Mouse (Mus musculus) midbrain, embryonic 13.5 days (tissue): ENCODE results near the gene Aox2. TPM values are rescaled to one million over a fixed set of nuclear protein-coding genes. Genes with fewer than 3 reads are reported as not detected.

Source experiments
- ATAC-seq: fragments of 200-750 bp; cut with Nextera tagmentation; 2 replicates; pipeline ENCODE4 v1.8.0; 2017; ENCODE audit warnings: mild to moderate bottlenecking, moderate TSS enrichment, moderate library complexity
- H3K27ac ChIP-seq: fragments of 300-500 bp; sonication (generic); 2 replicates; pipeline ENCODE4 v1.5.1; 2015; ENCODE audit warnings: inconsistent platforms, mild to moderate bottlenecking, moderate library complexity
- H3K27me3 ChIP-seq: fragments of 300-500 bp; sonication (generic); 2 replicates; pipeline ENCODE4 v1.6.1; 2015; ENCODE audit warnings: mild to moderate bottlenecking, inconsistent platforms
- H3K36me3 ChIP-seq: fragments of 300-500 bp; sonication (generic); 2 replicates; pipeline ENCODE4 v1.6.1; 2015; ENCODE audit warnings: mild to moderate bottlenecking, inconsistent platforms
- H3K4me1 ChIP-seq: fragments of 300-500 bp; sonication (generic); replicated peaks from 2 replicates; pipeline ENCODE4 v1.6.1; 2015; ENCODE audit warnings: inconsistent platforms
- H3K4me2 ChIP-seq: fragments of 300-500 bp; sonication (generic); replicated peaks from 2 replicates; pipeline ENCODE4 v1.6.1; 2015; ENCODE audit warnings: moderate library complexity, mild to moderate bottlenecking, inconsistent platforms
- H3K4me3 ChIP-seq: fragments of 300-500 bp; sonication (generic); replicated peaks from 2 replicates; pipeline ENCODE4 v1.5.1; 2015; ENCODE audit warnings: mild to moderate bottlenecking, inconsistent platforms
- H3K9ac ChIP-seq: fragments of 300-500 bp; sonication (generic); replicated peaks from 2 replicates; pipeline ENCODE4 v1.6.1; 2015; ENCODE audit warnings: mild to moderate bottlenecking, inconsistent platforms
- H3K9me3 ChIP-seq: fragments of 300-500 bp; sonication (generic); 2 replicates; pipeline ENCODE4 v1.6.1; 2016; ENCODE audit warnings: mild to moderate bottlenecking, inconsistent platforms
- WGBS: fragments of 180-500 bp; shearing (Covaris S2); methylation state at CpG from one replicate; pipeline ENCODE4 v1.1.7; 2015; 5-methylcytosine and 5-hydroxymethylcytosine counted together
- polyA plus RNA-seq: library from polyadenylated mRNA; unstranded; fragments of >200 nt; fragmentation: Nextera tagmentation; extraction: Ambion mirVana; gene quantifications from 2 replicates; pipeline ENCODE4 v1.2.1, GENCODE M21; 2015

The Aox2 gene
- polyA plus RNA-seq, 1 experiment from 2014 or later = 0.05 TPM

- under 1% methylated on average over 16 of the region's 16 CpGs for WGBS
- peaks cover 27% of the 10 kb centered on the region for H3K36me3 ChIP-seq
- no peak; the same call in 1 of the 2 replicates for ATAC-seq
These were observed 114.1 kb downstream of the Aox2 start for GRCm38 (mm10) chr1:58392268-58392651.

GRCm38 (mm10) chr1:58392652-58393283, 114.6 kb downstream of the Aox2 start, which contains the start of gene Bzw1:
TSS of gene Bzw1 (plus strand) at chr1:58392898.
- H3K4me2 ChIP-seq = peak within 1 kb of the TSS; percentile 88
- peak within 1 kb of the TSS; percentile 97 for H3K9ac ChIP-seq
- under 1% methylated on average over 53 of the region's 61 CpGs for WGBS
- H3K4me3 ChIP-seq = peak within 1 kb of the TSS; percentile 95
- peak within 1 kb of the TSS; percentile 99 for H3K27ac ChIP-seq
- H3K36me3 ChIP-seq = peaks cover 32% of the 10 kb centered on the region
- peaks cover 27% of the 10 kb centered on the region for H3K4me1 ChIP-seq
- no peaks in the 10 kb centered on the region for H3K9me3 ChIP-seq
- ATAC-seq = peak; percentile 98
- H3K27me3 ChIP-seq = no peaks in the 10 kb centered on the region

More at GRCm38 (mm10) chr1:58392268-58392651, 114.1 kb downstream of the Aox2 start:
- no peaks in the 10 kb centered on the region for H3K9me3 ChIP-seq
- peaks cover 27% of the 10 kb centered on the region for H3K4me1 ChIP-seq
- peak overlapping the region; percentile 95 for H3K4me3 ChIP-seq
- H3K4me2 ChIP-seq = peak overlapping the region; percentile 88
- H3K27me3 ChIP-seq = no peaks in the 10 kb centered on the region
- H3K9ac ChIP-seq = peak overlapping the region; percentile 97
- peak overlapping the region; percentile 99 for H3K27ac ChIP-seq

GRCm38 (mm10) chr1:58393284-58394195, 115.4 kb downstream of the Aox2 start:
- peaks cover 27% of the 10 kb centered on the region for H3K4me1 ChIP-seq
- peaks cover 40% of the 10 kb centered on the region for H3K36me3 ChIP-seq
- peak overlapping the region; percentile 88 for H3K4me2 ChIP-seq
- H3K4me3 ChIP-seq = peak overlapping the region; percentile 95
- H3K27ac ChIP-seq = peak overlapping the region; percentile 99
- peak overlapping the region; percentile 97 for H3K9ac ChIP-seq
- WGBS = under 1% methylated on average over 71 of the region's 90 CpGs
- no peaks in the 10 kb centered on the region for H3K9me3 ChIP-seq
- peak; percentile 70 for ATAC-seq
- no peaks in the 10 kb centered on the region for H3K27me3 ChIP-seq

DNA sequence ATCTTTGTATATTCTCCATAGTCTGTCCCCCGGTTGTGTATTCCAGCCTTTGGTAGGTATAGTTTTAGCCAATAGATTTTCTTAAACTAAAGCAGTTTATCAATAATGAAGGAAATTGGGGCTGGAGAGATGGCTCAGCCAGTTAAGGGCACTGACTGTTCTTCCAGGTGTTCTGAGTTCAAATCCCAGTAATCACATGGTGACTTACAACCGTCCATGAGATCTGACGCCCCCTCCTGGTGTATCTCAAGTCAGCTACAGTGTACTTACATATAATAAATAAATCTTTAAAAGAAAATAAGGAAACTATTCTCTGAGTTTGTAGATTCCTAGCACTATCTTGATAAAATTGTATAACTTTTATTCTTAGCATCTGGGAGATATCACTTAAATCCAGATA, 117.2 kb downstream of the Aox2 start:
- Histone ChIP-seq H3K9ac (no peak overlapping the region), H3K27me3 (no peaks in the 10 kb centered on the region), H3K4me1 (peaks cover 27% of the 10 kb centered on the region), H3K36me3 (peaks cover 56% of the 10 kb centered on the region), H3K9me3 (no peaks in the 10 kb centered on the region), H3K4me2 (no peak overlapping the region), H3K4me3 (no peak overlapping the region), H3K27ac (no peak overlapping the region)
- WGBS = 91% methylated on average over 3 of the region's 3 CpGs
- ATAC-seq = no peak

GRCm38 (mm10) chr1:58396179-58396578, 118.1 kb downstream of the Aox2 start:
- Histone ChIP-seq H3K36me3 (peaks cover 64% of the 10 kb centered on the region), H3K9ac (no peak overlapping the region), H3K27ac (no peak overlapping the region), H3K4me2 (no peak overlapping the region), H3K4me3 (no peak overlapping the region), H3K4me1 (peaks cover 23% of the 10 kb centered on the region), H3K27me3 (no peaks in the 10 kb centered on the region), H3K9me3 (no peaks in the 10 kb centered on the region)
- 97% methylated on average over 1 of the region's 1 CpGs for WGBS
- ATAC-seq = no peak

GRCm38 (mm10) chr1:58397731-58398130, 119.6 kb downstream of the Aox2 start:
- 98% methylated on average over 6 of the region's 6 CpGs for WGBS

GRCm38 (mm10) chr1:58401396-58401795, 123.3 kb downstream of the Aox2 start:
- no peak overlapping the region for H3K4me2 ChIP-seq
- H3K4me3 ChIP-seq = no peak overlapping the region
- H3K9ac ChIP-seq = no peak overlapping the region
- H3K27ac ChIP-seq = no peak overlapping the region
- peaks cover 85% of the 10 kb centered on the region for H3K36me3 ChIP-seq
- ATAC-seq = no peak
- no peaks in the 10 kb centered on the region for H3K4me1 ChIP-seq
- no peaks in the 10 kb centered on the region for H3K27me3 ChIP-seq
- no peaks in the 10 kb centered on the region for H3K9me3 ChIP-seq
- 93% methylated on average over 6 of the region's 6 CpGs for WGBS

More at GRCm38 (mm10) chr1:58397731-58398130, 119.6 kb downstream of the Aox2 start:
- no peak for ATAC-seq
- Histone ChIP-seq H3K9me3 (no peaks in the 10 kb centered on the region), H3K36me3 (peaks cover 79% of the 10 kb centered on the region), H3K9ac (no peak overlapping the region), H3K4me2 (no peak overlapping the region), H3K4me3 (no peak overlapping the region), H3K27ac (no peak overlapping the region), H3K27me3 (no peaks in the 10 kb centered on the region), H3K4me1 (peaks cover 14% of the 10 kb centered on the region)

GRCm38 (mm10) chr1:58403745-58404144, 125.6 kb downstream of the Aox2 start:
- Histone ChIP-seq H3K36me3 (peaks cover 72% of the 10 kb centered on the region), H3K4me3 (no peak overlapping the region), H3K4me1 (no peaks in the 10 kb centered on the region), H3K27ac (no peak overlapping the region), H3K9ac (no peak overlapping the region), H3K4me2 (no peak overlapping the region), H3K27me3 (no peaks in the 10 kb centered on the region), H3K9me3 (no peaks in the 10 kb centered on the region)
- WGBS = 90% methylated on average over 5 of the region's 5 CpGs
- no peak for ATAC-seq

DNA sequence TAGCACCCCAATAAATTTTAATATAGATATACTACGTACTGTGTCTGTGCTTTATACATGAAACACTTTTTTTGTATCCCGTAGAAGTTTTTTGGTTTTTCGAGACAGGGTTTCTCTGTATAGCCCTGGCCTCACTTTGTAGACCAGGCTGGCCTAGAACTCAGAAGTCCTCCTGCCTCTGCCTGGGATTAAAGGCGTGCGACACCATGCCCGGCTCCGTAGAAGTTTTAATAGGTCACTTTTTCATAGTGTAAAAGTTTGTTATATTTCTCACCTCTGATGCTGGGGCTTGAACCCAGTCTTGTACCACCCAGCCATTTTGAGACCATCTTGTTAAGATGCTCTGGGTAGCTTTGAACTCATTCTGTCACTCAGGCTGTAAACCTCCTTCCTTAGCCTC, 129.2 kb downstream of the Aox2 start:
- Histone ChIP-seq H3K4me3 (no peak overlapping the region), H3K9me3 (no peaks in the 10 kb centered on the region), H3K27ac (no peak overlapping the region), H3K9ac (no peak overlapping the region), H3K36me3 (peaks cover 70% of the 10 kb centered on the region), H3K4me2 (no peak overlapping the region), H3K4me1 (no peaks in the 10 kb centered on the region), H3K27me3 (no peaks in the 10 kb centered on the region)
- 0 out of 2 replicates have a peak, but pooled peaks have one; percentile 34 for ATAC-seq
- 96% methylated on average over 7 of the region's 7 CpGs for WGBS

- H3K9ac ChIP-seq = no peak overlapping the region
- H3K4me2 ChIP-seq = no peak overlapping the region
- H3K36me3 ChIP-seq = peaks cover 69% of the 10 kb centered on the region
- H3K4me3 ChIP-seq = no peak overlapping the region
- no peak for ATAC-seq
- 76% methylated on average over 6 of the region's 6 CpGs for WGBS
- no peaks in the 10 kb centered on the region for H3K9me3 ChIP-seq
- no peaks in the 10 kb centered on the region for H3K4me1 ChIP-seq
- H3K27ac ChIP-seq = no peak overlapping the region
- H3K27me3 ChIP-seq = no peaks in the 10 kb centered on the region
These were observed 130.0 kb downstream of the Aox2 start for GRCm38 (mm10) chr1:58408141-58408540.

DNA sequence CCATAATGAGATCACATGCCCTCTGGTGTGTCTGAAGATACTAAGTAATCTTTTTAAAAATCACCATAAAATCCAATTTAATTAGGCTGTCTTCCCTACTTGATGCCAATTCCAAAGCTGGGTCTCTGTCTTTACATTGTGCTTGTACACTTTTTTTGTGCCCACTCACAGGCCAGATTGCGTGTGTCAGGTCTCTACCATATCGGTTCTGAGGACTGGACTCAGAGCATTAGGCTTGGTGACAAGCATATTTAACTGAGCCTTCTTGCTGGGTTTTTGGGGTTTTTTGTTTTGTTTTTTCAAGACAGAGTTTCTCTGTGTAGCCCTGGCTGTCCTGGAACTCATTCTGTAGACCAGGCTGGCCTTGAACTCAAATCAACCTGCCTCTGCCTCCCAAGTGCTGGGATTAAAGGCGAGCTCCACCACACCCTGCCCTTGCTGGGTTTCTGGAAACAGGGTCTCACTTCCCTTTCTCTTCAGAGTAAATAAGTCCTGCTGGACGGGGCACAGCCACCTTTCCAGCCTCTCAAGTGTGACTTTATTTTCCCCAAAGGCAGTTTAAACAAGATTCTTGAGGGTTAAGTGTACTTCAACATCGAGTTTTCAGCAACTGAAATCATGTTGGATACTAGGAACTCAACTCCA, 131.5 kb downstream of the Aox2 start:
- ATAC-seq = no peak
- WGBS = 86% methylated on average over 5 of the region's 5 CpGs

GRCm38 (mm10) chr1:58410198-58410588, 132.1 kb downstream of the Aox2 start:
- WGBS = 88% methylated on average over 3 of the region's 3 CpGs
- ATAC-seq = no peak
- Histone ChIP-seq H3K9me3 (no peaks in the 10 kb centered on the region), H3K27ac (no peak overlapping the region), H3K4me2 (no peak overlapping the region), H3K4me1 (no peaks in the 10 kb centered on the region), H3K9ac (no peak overlapping the region), H3K4me3 (no peak overlapping the region), H3K36me3 (peaks cover 75% of the 10 kb centered on the region), H3K27me3 (no peaks in the 10 kb centered on the region)

More for the DNA sequence above, 131.5 kb downstream of the Aox2 start:
- Histone ChIP-seq H3K36me3 (peaks cover 71% of the 10 kb centered on the region), H3K4me2 (no peak overlapping the region), H3K27me3 (no peaks in the 10 kb centered on the region), H3K4me3 (no peak overlapping the region), H3K4me1 (no peaks in the 10 kb centered on the region), H3K9ac (no peak overlapping the region), H3K9me3 (no peaks in the 10 kb centered on the region), H3K27ac (no peak overlapping the region)
